Mouse (Mus musculus) liver, postnatal 0 days (tissue): ENCODE measurements around the gene Ttll5. TPM values are rescaled to one million over a fixed set of nuclear protein-coding genes. Genes with fewer than 3 reads are reported as not detected.

ENCODE experiments used
- ATAC-seq: fragments of 200-750 bp; cut with Nextera tagmentation; 2 replicates; pipeline ENCODE4 v1.8.0; 2017; ENCODE audit warnings: mild to moderate bottlenecking, moderate library complexity
- DNase-seq: peaks from one replicate; pipeline ENCODE4 v3.0.0-alpha.2; 2016
- H3K27ac ChIP-seq: fragments of 300-500 bp; sonication (generic); 2 replicates; pipeline ENCODE4 v1.5.1; 2014; ENCODE audit warnings: antibody characterized with exemption, moderate library complexity, mild to moderate bottlenecking, low read depth
- H3K27me3 ChIP-seq: fragments of 300-500 bp; sonication (generic); 2 replicates; pipeline ENCODE4 v1.6.1; 2014; ENCODE audit warnings: low read length, control low read depth, mixed read lengths; ENCODE audit not compliant: insufficient read depth
- H3K36me3 ChIP-seq: fragments of 300-500 bp; sonication (generic); replicated peaks from 2 replicates; pipeline ENCODE4 v1.6.1; 2014; ENCODE audit warnings: mild to moderate bottlenecking, control low read depth, low read length, moderate library complexity, mixed read lengths; ENCODE audit not compliant: insufficient read depth
- H3K4me1 ChIP-seq: fragments of 300-500 bp; sonication (generic); 2 replicates; pipeline ENCODE4 v1.6.1; 2014; ENCODE audit warnings: antibody characterized with exemption, mild to moderate bottlenecking, control low read depth; ENCODE audit not compliant: insufficient read depth
- H3K4me2 ChIP-seq: fragments of 300-500 bp; sonication (generic); 2 replicates; pipeline ENCODE4 v1.6.1; 2014; ENCODE audit warnings: low read depth, mild to moderate bottlenecking, low read length, moderate library complexity, mixed read lengths
- H3K4me3 ChIP-seq: fragments of 300-500 bp; sonication (generic); 2 replicates; pipeline ENCODE4 v1.5.1; 2014; ENCODE audit warnings: low read depth, low read length
- H3K9ac ChIP-seq: fragments of 300-500 bp; sonication (generic); replicated peaks from 2 replicates; pipeline ENCODE4 v1.6.1; 2014; ENCODE audit warnings: mild to moderate bottlenecking, moderate library complexity
- H3K9me3 ChIP-seq: fragments of 300-500 bp; sonication (generic); 2 replicates; pipeline ENCODE4 v1.6.1; 2016; ENCODE audit warnings: mild to moderate bottlenecking, control low read depth, low read length, mixed read lengths
- CTCF ChIP-seq: sonication (generic); IDR thresholded peaks from 2 replicates; pipeline ENCODE4 v1.5.1; 2016; ENCODE audit warnings: antibody characterized with exemption, low read depth
- EP300 ChIP-seq: IDR thresholded peaks from 2 replicates; pipeline ENCODE4 v1.6.1; 2016; ENCODE audit warnings: antibody characterized with exemption, low read depth, mild to moderate bottlenecking
- WGBS: fragments of 180-500 bp; shearing (Covaris S2); extraction: QIAGEN DNeasy Blood & Tissue Kit; methylation state at CpG from one replicate; pipeline ENCODE4 v1.1.7; 2014; ENCODE audit not compliant: insufficient replicate concordance; 5-methylcytosine and 5-hydroxymethylcytosine counted together
- polyA plus RNA-seq: library from polyadenylated mRNA; unstranded; fragments of >200 nt; fragmentation: Nextera tagmentation; extraction: Ambion mirVana; gene quantifications from 2 replicates; pipeline ENCODE4 v1.2.1, GENCODE M21; 2015

Gene Ttll5
- polyA plus RNA-seq, 1 experiment from 2014 or later = 2.8 TPM

DNA sequence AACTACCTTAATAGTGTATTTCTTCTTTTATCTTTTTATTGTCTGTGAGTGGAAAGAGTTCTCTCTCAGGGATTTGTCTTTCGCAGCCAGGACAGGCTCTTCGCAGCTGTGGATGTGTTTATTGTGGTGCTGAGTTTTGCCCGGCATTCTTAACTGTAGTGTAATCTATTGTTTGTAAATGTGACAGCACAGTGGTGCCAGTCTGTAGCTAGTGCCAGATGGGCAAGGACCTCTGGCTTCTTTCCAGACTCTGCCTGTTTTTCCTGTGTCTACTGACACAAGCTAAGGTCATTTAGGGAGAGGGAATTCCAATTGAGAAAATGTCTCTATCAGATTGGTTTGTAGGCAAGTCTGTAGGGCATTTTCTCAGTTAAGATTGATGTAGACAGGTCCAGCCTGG, 6.2 kb downstream of the Ttll5 start:
- H3K27me3 ChIP-seq = no peaks in the 10 kb centered on the region
- H3K9me3 ChIP-seq = no peaks in the 10 kb centered on the region
- peaks cover 7% of the 10 kb centered on the region for H3K4me1 ChIP-seq
- TF ChIP-seq EP300 (no peak), CTCF (no peak)
- ATAC-seq (no peak), DNase-seq (no peak)
- H3K4me2 ChIP-seq = no peak overlapping the region
- no peak overlapping the region for H3K27ac ChIP-seq
- H3K4me3 ChIP-seq = no peak overlapping the region
- H3K9ac ChIP-seq = no peak overlapping the region
- H3K36me3 ChIP-seq = peaks cover 17% of the 10 kb centered on the region
- WGBS = 84% methylated on average over 3 of the region's 3 CpGs

- H3K4me3 ChIP-seq = no peak overlapping the region
- ATAC-seq (no peak), DNase-seq (no peak)
- H3K9ac ChIP-seq = no peak overlapping the region
- H3K36me3 ChIP-seq = peaks cover 8% of the 10 kb centered on the region
- TF ChIP-seq CTCF (no peak), EP300 (no peak)
- no peaks in the 10 kb centered on the region for H3K9me3 ChIP-seq
- no peak overlapping the region for H3K4me2 ChIP-seq
- H3K27ac ChIP-seq = no peak overlapping the region
- H3K4me1 ChIP-seq = no peaks in the 10 kb centered on the region
- no peaks in the 10 kb centered on the region for H3K27me3 ChIP-seq
- 85% methylated on average over 2 of the region's 2 CpGs for WGBS
Observed at GRCm38 (mm10) chr12:85834543-85834942, 10.1 kb downstream of the Ttll5 start.

DNA sequence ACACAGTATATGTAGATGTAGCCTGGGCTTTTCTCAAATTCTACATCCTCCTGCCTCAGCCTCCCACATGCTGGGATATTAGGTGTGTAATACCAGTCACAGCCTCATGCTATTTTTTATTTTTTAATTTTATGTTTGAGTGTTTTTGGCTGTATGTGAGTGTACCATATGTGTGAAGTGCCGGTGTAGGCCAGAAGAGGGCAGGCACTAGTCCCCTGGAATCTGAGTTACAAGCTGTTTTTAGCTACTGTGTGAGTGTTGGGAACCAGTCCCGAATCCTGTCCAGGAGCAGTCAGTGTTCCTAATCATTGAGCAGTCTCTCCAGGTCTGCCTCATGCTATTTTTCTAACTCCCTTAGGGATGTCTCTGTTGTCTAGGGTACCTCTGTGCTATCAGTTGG, 13.3 kb downstream of the Ttll5 start:
- H3K27ac ChIP-seq = no peak overlapping the region
- no peak for ATAC-seq
- 82% methylated on average over 2 of the region's 2 CpGs for WGBS
- no peaks in the 10 kb centered on the region for H3K4me1 ChIP-seq
- no peak overlapping the region for H3K4me2 ChIP-seq
- H3K9ac ChIP-seq = no peak overlapping the region
- H3K36me3 ChIP-seq = peaks cover 11% of the 10 kb centered on the region; the same call in 1 of the 2 replicates
- H3K4me3 ChIP-seq = no peak overlapping the region
- H3K9me3 ChIP-seq = no peaks in the 10 kb centered on the region
- H3K27me3 ChIP-seq = no peaks in the 10 kb centered on the region
- no peak for DNase-seq
- TF ChIP-seq CTCF = no peak
- TF ChIP-seq EP300 = no peak

- H3K36me3 ChIP-seq = peaks cover 18% of the 10 kb centered on the region
- DNase-seq (no peak), ATAC-seq (no peak)
- no peak overlapping the region for H3K4me2 ChIP-seq
- H3K9ac ChIP-seq = no peak overlapping the region
- H3K9me3 ChIP-seq = no peaks in the 10 kb centered on the region
- no peaks in the 10 kb centered on the region for H3K27me3 ChIP-seq
- H3K4me1 ChIP-seq = no peaks in the 10 kb centered on the region
- no peak overlapping the region for H3K4me3 ChIP-seq
- TF ChIP-seq EP300 (no peak), CTCF (no peak)
- H3K27ac ChIP-seq = no peak overlapping the region
- 71% methylated on average over 12 of the region's 12 CpGs for WGBS
Observed at GRCm38 (mm10) chr12:85839371-85840000, 15.0 kb downstream of the Ttll5 start.

DNA sequence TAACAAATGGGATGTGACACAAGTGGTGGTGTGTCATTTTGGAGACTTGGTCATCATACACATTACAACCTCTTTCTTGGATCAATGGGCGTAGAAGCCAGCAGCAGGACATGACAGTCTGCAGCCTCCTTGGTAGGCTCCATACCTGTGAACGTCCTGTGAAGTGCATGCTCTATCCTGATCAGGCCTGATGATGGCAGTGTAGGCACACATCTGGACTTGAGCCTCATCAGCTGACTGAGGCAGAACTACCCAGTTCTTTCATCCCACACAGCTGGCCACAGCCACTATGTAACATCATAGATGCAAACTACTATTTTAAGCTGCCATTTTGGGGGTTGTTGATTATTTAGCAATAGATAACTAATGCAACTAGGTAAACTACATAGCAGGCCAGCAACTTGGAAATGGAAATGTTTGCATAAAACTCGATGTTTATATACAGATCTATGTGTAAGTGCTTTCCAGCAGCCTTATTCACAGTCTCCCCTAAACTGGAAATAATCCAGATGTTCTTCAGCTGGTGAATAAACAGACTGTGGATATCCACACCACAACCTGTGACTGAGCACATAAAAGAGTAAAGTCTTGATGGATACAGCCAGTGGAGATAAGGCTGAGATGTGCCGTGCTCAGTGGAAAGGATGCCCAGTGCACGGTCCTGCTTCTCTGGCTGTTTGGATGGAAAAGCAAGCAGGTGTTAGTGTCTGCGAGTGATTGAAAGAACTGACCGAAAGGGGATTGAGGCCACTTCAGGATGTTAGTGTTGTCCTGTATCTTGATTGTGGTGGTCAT, 23.9 kb downstream of the Ttll5 start:
- Histone ChIP-seq H3K36me3 (peaks cover 19% of the 10 kb centered on the region), H3K4me2 (no peak overlapping the region), H3K4me1 (no peaks in the 10 kb centered on the region), H3K27ac (no peak overlapping the region), H3K4me3 (no peak overlapping the region), H3K9me3 (no peaks in the 10 kb centered on the region), H3K27me3 (no peaks in the 10 kb centered on the region), H3K9ac (no peak overlapping the region)
- DNase-seq (no peak), ATAC-seq (no peak)
- 76% methylated on average over 7 of the region's 7 CpGs for WGBS
- TF ChIP-seq CTCF = peak; percentile 64
- no peak for TF ChIP-seq EP300

- Histone ChIP-seq H3K4me2 (no peak overlapping the region), H3K27me3 (no peaks in the 10 kb centered on the region), H3K9me3 (no peaks in the 10 kb centered on the region), H3K36me3 (peaks cover 7% of the 10 kb centered on the region), H3K27ac (no peak overlapping the region), H3K4me1 (no peaks in the 10 kb centered on the region), H3K4me3 (no peak overlapping the region), H3K9ac (no peak overlapping the region)
- 80% methylated on average over 8 of the region's 8 CpGs for WGBS
- ATAC-seq (no peak), DNase-seq (no peak)
- no peak for TF ChIP-seq CTCF
Observed at GRCm38 (mm10) chr12:85850661-85851060, 26.2 kb downstream of the Ttll5 start.
